Mouse (Mus musculus): ENCODE results near the gene Thsd4.

- no peak for TF ChIP-seq CTCF (IDR thresholded peaks at IDR 0.05; ENCODE audit: control insufficient read depth, insufficient read depth, insufficient read length)
- no peak for TF ChIP-seq USF1 (IDR thresholded peaks at IDR 0.05; ENCODE audit: low read depth)
- no peak for TF ChIP-seq CEBPB (IDR thresholded peaks at IDR 0.05; ENCODE audit: low read depth)
- no peak for TF ChIP-seq MAX (IDR thresholded peaks at IDR 0.05)
- no peak for TF ChIP-seq FOSL1 (IDR thresholded peaks at IDR 0.05; ENCODE audit: insufficient read depth, low read length, poor library complexity, severe bottlenecking)
Observed at GRCm38 (mm10) chr9:60480052-60480451, 41.8 kb downstream of the Thsd4 start.
